Mouse (Mus musculus) erythroblast, embryonic 14.5 days (primary cell): ENCODE measurements around the gene C3ar1. TPM values are rescaled to one million over a fixed set of nuclear protein-coding genes. Genes with fewer than 3 reads are reported as not detected.

Source experiments
- H3K27me3 ChIP-seq: 2 replicates; pipeline ENCODE4 v1.6.1; 2012; ENCODE audit warnings: inconsistent platforms; ENCODE audit not compliant: control insufficient read depth
- H3K36me3 ChIP-seq: 2 replicates; pipeline ENCODE4 v1.6.1; 2012; ENCODE audit warnings: mild to moderate bottlenecking, inconsistent platforms; ENCODE audit not compliant: control insufficient read depth
- H3K4me1 ChIP-seq: 2 replicates; pipeline ENCODE4 v1.6.1; 2012; ENCODE audit warnings: inconsistent platforms; ENCODE audit not compliant: control insufficient read depth
- H3K4me3 ChIP-seq: replicated peaks from 2 replicates; pipeline ENCODE3; 2012; ENCODE audit warnings: moderate library complexity, mild to moderate bottlenecking, inconsistent platforms
- H3K9me3 ChIP-seq: 2 replicates; pipeline ENCODE4 v1.6.1; 2012; ENCODE audit warnings: low read length, inconsistent platforms, mixed read lengths; ENCODE audit not compliant: control insufficient read depth
- GATA1 ChIP-seq: IDR thresholded peaks from 2 replicates; pipeline ENCODE4 v1.6.1; 2012; ENCODE audit warnings: low read length, inconsistent platforms, mixed read lengths
- TAL1 ChIP-seq: IDR thresholded peaks from 3 replicates; pipeline ENCODE4 v1.6.1; 2012; ENCODE audit warnings: low read length, inconsistent platforms, mixed read lengths
- polyA plus RNA-seq: library from polyadenylated mRNA; stranded (reverse); fragments of >175 nt; gene quantifications from 2 replicates; pipeline ENCODE4 v1.2.3, GENCODE M21; 2012

Gene C3ar1
- polyA plus RNA-seq, 1 experiment, result not detected

GRCm38 (mm10) chr6:122810615-122811279, 45.2 kb downstream of the C3ar1 start:
- peak overlapping the region; percentile 69 for H3K4me3 ChIP-seq
- no peaks in the 10 kb centered on the region for H3K27me3 ChIP-seq
- H3K36me3 ChIP-seq, result peaks cover 2% of the 10 kb centered on the region; the same call in 1 of the 2 replicates
- no peak for TF ChIP-seq TAL1
- TF ChIP-seq GATA1, result no peak
- peaks cover 35% of the 10 kb centered on the region for H3K4me1 ChIP-seq
- no peaks in the 10 kb centered on the region for H3K9me3 ChIP-seq

GRCm38 (mm10) chr6:122810022-122810614, 45.8 kb downstream of the C3ar1 start:
- Histone ChIP-seq H3K4me3 (peak overlapping the region; percentile 69), H3K9me3 (no peaks in the 10 kb centered on the region), H3K36me3 (no peaks in the 10 kb centered on the region), H3K4me1 (peaks cover 35% of the 10 kb centered on the region), H3K27me3 (no peaks in the 10 kb centered on the region)
- TF ChIP-seq GATA1 (no peak), TAL1 (no peak)

- H3K9me3 ChIP-seq, result no peaks in the 10 kb centered on the region
- H3K36me3 ChIP-seq, result no peaks in the 10 kb centered on the region; the same call in 1 of the 2 replicates
- no peak for TF ChIP-seq TAL1
- TF ChIP-seq GATA1, result no peak; the same call in 1 of the 2 replicates
- peaks cover 47% of the 10 kb centered on the region for H3K4me1 ChIP-seq
- no peak overlapping the region for H3K4me3 ChIP-seq
- H3K27me3 ChIP-seq, result no peaks in the 10 kb centered on the region; the same call in 1 of the 2 replicates
Observed at GRCm38 (mm10) chr6:122804418-122804817, 51.5 kb downstream of the C3ar1 start.

- Histone ChIP-seq H3K9me3 (no peaks in the 10 kb centered on the region), H3K4me3 (peak overlapping the region; percentile 96), H3K36me3 (peaks cover 9% of the 10 kb centered on the region), H3K4me1 (peaks cover 44% of the 10 kb centered on the region), H3K27me3 (no peaks in the 10 kb centered on the region; the same call in 1 of the 2 replicates)
- TF ChIP-seq TAL1 (no peak), GATA1 (no peak; the same call in 1 of the 2 replicates)
Observed at GRCm38 (mm10) chr6:122801801-122802514, 54.0 kb downstream of the C3ar1 start.

GRCm38 (mm10) chr6:122801301-122801800, 54.6 kb downstream of the C3ar1 start, which contains the start of gene Slc2a3:
Gene Slc2a3, minus strand, starts transcription at chr6:122801640.
- H3K4me3 ChIP-seq, result peak within 1 kb of the TSS; percentile 96
- no peak for TF ChIP-seq GATA1

GRCm38 (mm10) chr6:122800640-122801300, 55.2 kb downstream of the C3ar1 start:
- no peak for TF ChIP-seq TAL1
- no peak for TF ChIP-seq GATA1
- peaks cover 44% of the 10 kb centered on the region for H3K4me1 ChIP-seq
- H3K9me3 ChIP-seq, result no peaks in the 10 kb centered on the region
- no peaks in the 10 kb centered on the region; the same call in 1 of the 2 replicates for H3K27me3 ChIP-seq
- H3K4me3 ChIP-seq, result peak overlapping the region; percentile 96
- H3K36me3 ChIP-seq, result peaks cover 15% of the 10 kb centered on the region

More at GRCm38 (mm10) chr6:122801301-122801800, 54.6 kb downstream of the C3ar1 start, which contains the start of gene Slc2a3:
- Histone ChIP-seq H3K9me3 (no peaks in the 10 kb centered on the region), H3K36me3 (peaks cover 15% of the 10 kb centered on the region), H3K4me1 (peaks cover 44% of the 10 kb centered on the region), H3K27me3 (no peaks in the 10 kb centered on the region; the same call in 1 of the 2 replicates)

Other genes starting within 250 kb of the C3ar1 start
- 0.03 TPM in 1 of 2 replicates, not detected in the other for gene Gdf3, start 246.1 kb downstream of the C3ar1 start, polyA plus RNA-seq
- gene Dppa3, start 229.8 kb downstream of the C3ar1 start, polyA plus RNA-seq, result not detected in 2 replicates
- gene Nanog, start 148.7 kb downstream of the C3ar1 start, polyA plus RNA-seq, result 0.06 TPM in 1 of 2 replicates, not detected in the other
- 0.48 and 0.56 TPM in 2 replicates for gene Slc2a3, start 54.5 kb downstream of the C3ar1 start, polyA plus RNA-seq
- gene Foxj2, start 36.2 kb downstream of the C3ar1 start, polyA plus RNA-seq, result 0.56 and 0.83 TPM in 2 replicates
- gene Necap1, start 18.3 kb upstream of the C3ar1 start, polyA plus RNA-seq, result 0.58 and 0.93 TPM in 2 replicates
- gene Clec4a1, start 65.7 kb upstream of the C3ar1 start, polyA plus RNA-seq, result not detected in 2 replicates
- gene Clec4a3, start 96.4 kb upstream of the C3ar1 start, polyA plus RNA-seq, result not detected in 2 replicates
- gene Clec4a4, start 134.2 kb upstream of the C3ar1 start, polyA plus RNA-seq, result not detected in 2 replicates
- not detected in 2 replicates for gene Clec4b1, start 193.8 kb upstream of the C3ar1 start, polyA plus RNA-seq